Mouse (Mus musculus): Measurements from ENCODE around the gene Zfp804a. TPM values are rescaled to one million over a fixed set of nuclear protein-coding genes. Genes with fewer than 3 reads are reported as not detected.
A peak's percentile ranks its signal among the peaks of the same experiment; 100 is the strongest.

Zfp804a gene
- polyA plus RNA-seq, 1 experiment from 2014 or later: 16.3 TPM

DNA sequence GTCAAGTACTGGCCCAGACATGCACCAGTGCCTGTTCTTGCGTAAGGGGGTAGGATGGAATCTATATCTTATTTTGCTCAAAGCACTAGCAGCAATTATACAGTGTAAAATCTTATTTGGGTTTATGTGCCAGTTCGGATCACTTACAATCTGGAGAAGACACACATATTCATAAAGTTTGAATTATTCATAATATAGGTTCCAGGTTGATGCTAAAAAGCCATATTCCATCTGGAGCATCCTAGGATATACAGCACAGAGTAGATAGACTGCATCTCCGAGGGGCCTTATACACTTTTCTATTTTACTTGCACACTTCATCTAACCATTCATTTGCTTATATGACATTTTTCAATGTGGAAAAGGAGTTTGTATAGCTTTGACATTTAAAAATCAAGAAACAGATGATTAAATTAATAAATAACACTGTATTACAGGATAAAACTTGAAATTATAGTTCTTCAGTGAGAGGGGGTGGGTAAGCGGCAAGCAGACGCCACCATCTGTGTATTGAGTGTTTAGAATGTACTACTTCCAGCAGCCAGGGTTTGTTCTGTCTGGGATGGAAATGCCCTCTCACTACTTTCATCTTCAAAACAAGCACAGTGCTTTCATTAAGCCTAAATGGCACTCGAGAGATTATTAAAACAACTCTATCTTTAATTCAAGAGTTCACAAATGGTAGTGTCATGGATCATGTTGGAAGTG lies 25.4 kb downstream of the Zfp804a start:
- Histone ChIP-seq H3K4me3 (ENCODE audit: low read depth, low read length) (no peak overlapping the region), H3K36me3 (ENCODE audit: control insufficient read depth, insufficient read depth, low read length) (no peaks in the 10 kb centered on the region), H3K27ac (ENCODE audit: low read depth, low read length) (no peak overlapping the region), H3K4me2 (ENCODE audit: low read depth, low read length) (no peak overlapping the region), H3K4me1 (ENCODE audit: control insufficient read depth, insufficient read depth, low read length) (no peaks in the 10 kb centered on the region), H3K9me3 (ENCODE audit: control insufficient read depth, low read length) (no peaks in the 10 kb centered on the region), H3K9ac (replicated peaks; ENCODE audit: low read depth, low read length) (no peak overlapping the region), H3K27me3 (ENCODE audit: control insufficient read depth, insufficient read depth, low read length) (no peaks in the 10 kb centered on the region)
- no peak for ATAC-seq (ENCODE audit: low read depth)
- WGBS: 79% methylated on average over 6 of the region's 6 CpGs

DNA sequence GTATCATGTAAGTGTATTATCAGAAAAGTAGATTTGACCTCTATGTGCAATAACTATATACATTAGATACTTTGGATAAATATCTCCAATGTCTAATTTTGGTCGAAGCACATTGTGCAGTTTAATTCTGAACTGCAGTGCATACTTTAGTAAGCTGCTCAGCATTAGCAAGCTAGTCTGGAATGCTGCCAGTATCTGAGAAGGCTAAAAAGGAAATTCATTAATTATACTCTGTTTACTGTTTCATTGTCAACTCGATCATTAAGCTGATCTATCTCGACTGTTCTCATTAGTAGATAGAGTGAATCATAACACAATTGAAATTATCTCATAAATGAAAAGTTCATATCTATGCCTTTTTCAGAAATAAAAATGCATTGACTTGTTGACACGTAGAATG lies 27.7 kb downstream of the Zfp804a start:
- Histone ChIP-seq H3K9ac (replicated peaks; ENCODE audit: low read depth, low read length) (no peak overlapping the region), H3K9me3 (ENCODE audit: control insufficient read depth, low read length) (no peaks in the 10 kb centered on the region), H3K4me2 (ENCODE audit: low read depth, low read length) (no peak overlapping the region), H3K27me3 (ENCODE audit: control insufficient read depth, insufficient read depth, low read length) (no peaks in the 10 kb centered on the region), H3K36me3 (ENCODE audit: control insufficient read depth, insufficient read depth, low read length) (no peaks in the 10 kb centered on the region), H3K4me3 (ENCODE audit: low read depth, low read length) (no peak overlapping the region), H3K4me1 (ENCODE audit: control insufficient read depth, insufficient read depth, low read length) (no peaks in the 10 kb centered on the region), H3K27ac (ENCODE audit: low read depth, low read length) (no peak overlapping the region)
- ATAC-seq (ENCODE audit: low read depth): no peak
- 66% methylated on average over 4 of the region's 4 CpGs for WGBS

DNA sequence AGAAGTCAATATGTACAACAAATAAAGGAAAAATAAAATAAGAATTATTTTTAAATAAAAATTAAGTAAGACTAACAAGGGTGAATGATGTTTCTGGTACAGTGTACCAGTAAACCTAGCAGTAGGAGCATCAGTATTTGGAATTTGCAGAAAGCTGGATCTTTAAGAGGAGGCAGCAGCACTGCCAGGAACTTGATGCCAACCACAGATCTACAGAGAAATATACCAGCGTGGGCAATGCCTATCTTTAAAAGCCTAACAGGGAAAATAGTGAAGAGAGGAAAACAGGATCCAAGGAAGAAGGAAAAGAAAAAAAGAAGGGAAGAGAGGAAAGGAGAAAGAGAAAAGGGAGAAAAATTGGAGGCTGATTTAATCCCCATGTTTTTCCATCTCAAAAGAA lies 60.1 kb downstream of the Zfp804a start:
- H3K4me2 ChIP-seq (ENCODE audit: low read depth, low read length): no peak overlapping the region
- 85% methylated on average over 1 of the region's 1 CpGs for WGBS
- no peak overlapping the region for H3K9ac ChIP-seq (replicated peaks; ENCODE audit: low read depth, low read length)
- H3K4me3 ChIP-seq (ENCODE audit: low read depth, low read length): no peak overlapping the region
- H3K27ac ChIP-seq (ENCODE audit: low read depth, low read length): no peak overlapping the region
- H3K4me1 ChIP-seq (ENCODE audit: control insufficient read depth, insufficient read depth, low read length): no peaks in the 10 kb centered on the region
- H3K36me3 ChIP-seq (ENCODE audit: control insufficient read depth, insufficient read depth, low read length): no peaks in the 10 kb centered on the region
- no peaks in the 10 kb centered on the region for H3K27me3 ChIP-seq (ENCODE audit: control insufficient read depth, insufficient read depth, low read length)
- no peak for ATAC-seq (ENCODE audit: low read depth)
- no peaks in the 10 kb centered on the region for H3K9me3 ChIP-seq (ENCODE audit: control insufficient read depth, low read length)

DNA sequence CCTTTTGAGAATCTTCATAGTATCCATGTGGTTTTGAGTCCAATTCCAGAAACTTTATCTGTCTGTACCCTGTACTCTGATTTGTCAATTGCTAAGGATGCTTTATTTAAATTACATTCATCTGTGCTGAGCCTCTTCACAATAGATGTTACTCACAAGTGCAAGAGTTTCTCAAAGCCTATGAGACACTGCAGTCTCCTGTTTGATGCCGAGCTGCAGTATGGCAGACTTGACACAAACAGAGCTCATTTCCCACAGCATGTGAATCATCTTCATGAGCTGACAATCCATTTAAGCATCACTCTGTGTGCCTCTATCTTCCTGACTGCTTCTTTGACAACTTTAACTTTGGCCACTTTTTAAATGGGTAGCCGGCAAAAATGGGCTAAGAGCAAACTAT lies 60.6 kb downstream of the Zfp804a start:
- no peaks in the 10 kb centered on the region for H3K36me3 ChIP-seq (ENCODE audit: control insufficient read depth, insufficient read depth, low read length)
- H3K27me3 ChIP-seq (ENCODE audit: control insufficient read depth, insufficient read depth, low read length): no peaks in the 10 kb centered on the region
- no peaks in the 10 kb centered on the region for H3K9me3 ChIP-seq (ENCODE audit: control insufficient read depth, low read length)
- H3K4me1 ChIP-seq (ENCODE audit: control insufficient read depth, insufficient read depth, low read length): no peaks in the 10 kb centered on the region
- H3K4me3 ChIP-seq (ENCODE audit: low read depth, low read length): no peak overlapping the region
- no peak overlapping the region for H3K27ac ChIP-seq (ENCODE audit: low read depth, low read length)
- ATAC-seq (ENCODE audit: low read depth): no peak
- no peak overlapping the region for H3K4me2 ChIP-seq (ENCODE audit: low read depth, low read length)
- 85% methylated on average over 2 of the region's 2 CpGs for WGBS
- H3K9ac ChIP-seq (replicated peaks; ENCODE audit: low read depth, low read length): no peak overlapping the region

DNA sequence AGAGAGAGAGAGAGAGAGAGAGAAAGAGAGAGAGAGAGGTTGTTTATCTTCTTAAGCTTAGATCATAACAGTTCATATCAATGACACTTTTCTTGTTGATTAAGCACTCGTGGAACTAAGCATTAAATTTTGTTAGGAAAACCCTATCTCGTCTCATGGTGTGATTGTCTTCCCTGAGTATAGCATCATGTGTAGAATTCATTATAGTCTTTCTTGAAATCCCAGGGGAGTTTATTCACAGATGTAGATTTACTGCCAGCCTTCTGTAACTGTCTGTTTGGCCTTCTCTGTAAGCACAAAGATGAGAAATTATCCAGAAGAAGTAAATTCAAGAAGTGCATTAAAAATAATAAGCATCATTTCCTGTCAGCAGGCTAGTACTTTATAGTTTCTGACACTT lies 66.6 kb downstream of the Zfp804a start:
- Histone ChIP-seq H3K4me1 (ENCODE audit: control insufficient read depth, insufficient read depth, low read length) (no peaks in the 10 kb centered on the region), H3K27me3 (ENCODE audit: control insufficient read depth, insufficient read depth, low read length) (no peaks in the 10 kb centered on the region), H3K27ac (ENCODE audit: low read depth, low read length) (no peak overlapping the region), H3K36me3 (ENCODE audit: control insufficient read depth, insufficient read depth, low read length) (no peaks in the 10 kb centered on the region), H3K4me2 (ENCODE audit: low read depth, low read length) (no peak overlapping the region), H3K4me3 (ENCODE audit: low read depth, low read length) (no peak overlapping the region), H3K9ac (replicated peaks; ENCODE audit: low read depth, low read length) (no peak overlapping the region), H3K9me3 (ENCODE audit: control insufficient read depth, low read length) (no peaks in the 10 kb centered on the region)
- WGBS: 36% methylated on average over 2 of the region's 2 CpGs
- ATAC-seq (ENCODE audit: low read depth): peak; percentile 46; the same call in 1 of the 2 replicates

DNA sequence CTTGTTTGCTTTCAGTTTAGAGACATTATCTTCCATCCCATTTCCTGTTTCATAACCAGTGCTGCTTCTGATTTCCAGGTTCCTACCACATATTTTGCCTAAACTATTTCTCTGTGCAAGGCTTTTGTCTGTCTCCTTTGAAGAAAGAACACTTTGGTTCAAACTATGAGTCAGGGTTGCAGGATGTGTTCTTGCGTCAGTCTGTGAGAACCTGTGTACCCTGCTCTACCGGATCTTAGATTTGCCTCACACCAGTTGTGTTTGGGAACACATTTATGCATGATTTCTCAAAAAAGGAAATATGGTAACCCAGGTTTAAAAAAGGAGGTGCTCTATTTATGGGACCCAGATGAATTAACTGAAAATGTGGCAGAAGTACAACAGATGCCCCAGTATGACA lies 125.7 kb downstream of the Zfp804a start:
- H3K4me3 ChIP-seq (ENCODE audit: low read depth, low read length): no peak overlapping the region
- WGBS: 95% methylated on average over 2 of the region's 2 CpGs
- no peak for ATAC-seq (ENCODE audit: low read depth)

DNA sequence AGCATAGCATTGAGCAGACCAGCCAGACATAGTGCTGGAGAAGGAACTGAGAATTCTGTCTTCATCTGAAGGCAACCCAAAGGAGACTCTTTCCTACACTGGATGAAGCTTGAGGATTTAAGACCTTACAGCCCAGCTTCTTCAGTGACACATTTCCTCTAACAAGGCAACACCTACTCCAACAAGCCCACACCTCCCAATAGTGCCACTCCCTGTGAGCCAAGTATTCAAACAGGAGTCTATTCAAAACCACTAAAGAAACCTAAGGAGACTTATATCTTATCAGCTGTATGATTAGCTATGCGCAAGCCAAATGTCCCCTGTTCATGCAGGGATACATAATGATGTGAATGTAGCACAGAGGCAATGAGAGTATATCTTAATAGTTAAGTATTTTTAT lies 128.0 kb downstream of the Zfp804a start:
- no peaks in the 10 kb centered on the region for H3K27me3 ChIP-seq (ENCODE audit: control insufficient read depth, insufficient read depth, low read length)
- no peaks in the 10 kb centered on the region for H3K9me3 ChIP-seq (ENCODE audit: control insufficient read depth, low read length)
- no peak for ATAC-seq (ENCODE audit: low read depth)
- H3K4me2 ChIP-seq (ENCODE audit: low read depth, low read length): no peak overlapping the region
- H3K36me3 ChIP-seq (ENCODE audit: control insufficient read depth, insufficient read depth, low read length): no peaks in the 10 kb centered on the region
- H3K9ac ChIP-seq (replicated peaks; ENCODE audit: low read depth, low read length): no peak overlapping the region
- no peaks in the 10 kb centered on the region for H3K4me1 ChIP-seq (ENCODE audit: control insufficient read depth, insufficient read depth, low read length)
- 95% methylated on average over 1 of the region's 1 CpGs for WGBS
- no peak overlapping the region for H3K27ac ChIP-seq (ENCODE audit: low read depth, low read length)
- no peak overlapping the region for H3K4me3 ChIP-seq (ENCODE audit: low read depth, low read length)

More for the DNA sequence above, 125.7 kb downstream of the Zfp804a start:
- Histone ChIP-seq H3K4me2 (ENCODE audit: low read depth, low read length) (no peak overlapping the region), H3K27me3 (ENCODE audit: control insufficient read depth, insufficient read depth, low read length) (no peaks in the 10 kb centered on the region), H3K4me1 (ENCODE audit: control insufficient read depth, insufficient read depth, low read length) (no peaks in the 10 kb centered on the region), H3K9me3 (ENCODE audit: control insufficient read depth, low read length) (no peaks in the 10 kb centered on the region), H3K9ac (replicated peaks; ENCODE audit: low read depth, low read length) (no peak overlapping the region), H3K27ac (ENCODE audit: low read depth, low read length) (no peak overlapping the region), H3K36me3 (ENCODE audit: control insufficient read depth, insufficient read depth, low read length) (no peaks in the 10 kb centered on the region)

DNA sequence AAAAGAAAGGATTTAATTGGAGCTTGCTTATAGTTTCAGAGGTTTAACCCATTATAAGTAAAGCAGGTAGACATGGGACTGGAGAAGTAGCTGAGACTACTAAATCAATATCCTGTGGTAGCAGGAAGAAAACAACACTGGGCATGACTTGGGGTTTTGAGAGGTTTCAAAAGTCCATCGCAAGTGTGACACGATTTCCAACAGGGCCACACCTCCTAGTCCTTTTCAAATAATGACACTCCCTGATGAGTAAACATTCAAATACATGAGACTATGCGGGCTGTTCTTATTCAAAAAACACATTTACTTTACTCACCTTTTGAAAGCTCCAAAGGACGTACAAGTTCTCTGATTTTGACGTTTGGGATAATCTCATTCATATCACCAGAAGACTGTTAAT lies 146.9 kb downstream of the Zfp804a start:
- ATAC-seq (ENCODE audit: low read depth): no peak
- no peak overlapping the region for H3K9ac ChIP-seq (replicated peaks; ENCODE audit: low read depth, low read length)
- H3K27ac ChIP-seq (ENCODE audit: low read depth, low read length): no peak overlapping the region
- no peaks in the 10 kb centered on the region for H3K27me3 ChIP-seq (ENCODE audit: control insufficient read depth, insufficient read depth, low read length)
- H3K4me2 ChIP-seq (ENCODE audit: low read depth, low read length): no peak overlapping the region
- no peak overlapping the region for H3K4me3 ChIP-seq (ENCODE audit: low read depth, low read length)
- H3K36me3 ChIP-seq (ENCODE audit: control insufficient read depth, insufficient read depth, low read length): no peaks in the 10 kb centered on the region
- H3K9me3 ChIP-seq (ENCODE audit: control insufficient read depth, low read length): no peaks in the 10 kb centered on the region
- H3K4me1 ChIP-seq (ENCODE audit: control insufficient read depth, insufficient read depth, low read length): no peaks in the 10 kb centered on the region
- 93% methylated on average over 5 of the region's 5 CpGs for WGBS

DNA sequence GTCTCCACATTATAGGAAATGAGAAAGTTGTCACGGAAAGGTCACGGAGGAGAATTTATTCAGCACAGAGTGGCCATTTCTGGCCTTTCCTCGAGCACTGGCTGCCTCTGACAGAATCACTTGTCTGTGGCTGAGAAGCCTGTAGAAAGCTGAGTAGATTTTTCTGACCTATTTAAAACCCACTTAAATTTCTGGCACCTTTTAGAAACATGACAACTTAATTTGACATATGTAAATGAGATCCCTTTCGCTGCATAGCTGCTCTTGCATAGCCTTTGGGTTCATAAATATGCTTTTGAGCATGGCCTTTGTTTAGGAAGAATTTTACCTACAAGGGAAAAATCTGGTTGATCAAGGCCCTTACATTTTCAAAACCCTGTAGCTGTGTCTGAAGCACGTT lies 147.6 kb downstream of the Zfp804a start:
- no peaks in the 10 kb centered on the region for H3K36me3 ChIP-seq (ENCODE audit: control insufficient read depth, insufficient read depth, low read length)
- no peak overlapping the region for H3K27ac ChIP-seq (ENCODE audit: low read depth, low read length)
- H3K4me3 ChIP-seq (ENCODE audit: low read depth, low read length): no peak overlapping the region
- 72% methylated on average over 5 of the region's 5 CpGs for WGBS
- H3K9me3 ChIP-seq (ENCODE audit: control insufficient read depth, low read length): no peaks in the 10 kb centered on the region
- H3K27me3 ChIP-seq (ENCODE audit: control insufficient read depth, insufficient read depth, low read length): no peaks in the 10 kb centered on the region
- no peak overlapping the region for H3K4me2 ChIP-seq (ENCODE audit: low read depth, low read length)
- no peak overlapping the region for H3K9ac ChIP-seq (replicated peaks; ENCODE audit: low read depth, low read length)
- H3K4me1 ChIP-seq (ENCODE audit: control insufficient read depth, insufficient read depth, low read length): no peaks in the 10 kb centered on the region
- ATAC-seq (ENCODE audit: low read depth): no peak

All from neural tube, embryonic 14.5 days (tissue).